Mouse (Mus musculus): Measurements from ENCODE around the gene Mecom.
"Not testable (repeated sequence)": the region's sequence is repeated elsewhere in the genome, so short reads cannot be mapped to it uniquely, and the experiment has no call there.

The Mecom gene

GRCm38 (mm10) chr3:30248656-30249384 is 299.0 kb downstream of the Mecom start:
- DNase-seq (ENCODE audit: low read depth): no peak

GRCm38 (mm10) chr3:30247256-30247655 is 300.6 kb downstream of the Mecom start:
- no peak for DNase-seq (ENCODE audit: low read depth)

DNA sequence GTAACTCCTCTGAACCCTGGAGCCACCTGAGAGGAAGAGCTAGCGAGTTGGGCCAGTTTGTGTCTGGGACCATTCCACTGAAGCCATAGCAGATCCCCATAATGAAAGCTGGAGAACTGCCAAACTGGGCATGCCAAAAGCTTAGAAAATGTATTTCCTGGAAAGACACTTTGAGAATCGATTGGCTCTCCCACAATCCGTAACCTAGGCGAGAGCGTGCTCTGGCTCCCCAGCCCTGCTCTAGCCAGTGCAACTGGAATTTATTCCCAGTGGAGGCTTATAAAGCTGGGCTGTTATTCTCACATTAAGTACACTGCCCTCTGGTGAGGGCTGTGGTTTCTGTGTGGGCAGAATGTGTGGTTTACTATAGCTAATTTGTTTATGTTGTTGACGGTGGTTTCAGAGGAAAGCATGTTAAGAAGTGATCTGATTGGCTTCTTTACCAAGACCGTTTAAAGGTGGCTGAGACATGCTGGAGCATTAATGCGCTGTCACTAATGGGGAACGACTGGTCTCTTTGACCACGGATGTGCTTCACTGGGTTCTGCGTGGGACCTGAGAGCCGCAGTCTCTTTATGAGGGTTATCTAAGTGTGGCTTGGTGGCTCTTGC is 301.3 kb downstream of the Mecom start:
- no peak for DNase-seq (ENCODE audit: low read depth)

GRCm38 (mm10) chr3:30245950-30246349 is 301.9 kb downstream of the Mecom start:
- no peak for DNase-seq (ENCODE audit: low read depth)

GRCm38 (mm10) chr3:30244401-30244871 is 303.4 kb downstream of the Mecom start:
- no peak for DNase-seq (ENCODE audit: low read depth)

DNA sequence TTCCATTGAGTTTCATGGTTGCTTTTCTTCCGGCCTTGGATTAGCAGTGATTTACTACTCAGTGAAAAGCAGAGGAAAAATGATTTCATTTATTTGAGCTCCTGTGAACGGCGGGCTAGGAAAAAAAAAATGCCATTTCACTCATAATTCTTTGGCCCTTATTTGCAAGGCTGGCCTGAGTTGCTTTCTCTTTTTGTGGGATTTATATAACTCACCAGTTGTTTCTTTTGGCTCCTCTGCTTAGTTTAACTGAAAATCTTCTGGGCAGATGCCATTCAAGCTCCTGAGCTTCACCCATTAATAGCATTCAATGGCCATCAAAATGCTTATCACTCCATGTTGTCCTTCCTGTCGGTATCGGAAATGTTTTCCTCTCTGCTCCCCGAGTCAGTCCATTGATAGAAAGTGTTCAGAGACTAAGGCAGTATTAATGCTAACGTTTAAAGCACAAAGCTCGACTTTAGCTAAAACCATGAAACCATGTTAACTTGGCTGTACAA is 304.0 kb downstream of the Mecom start:
- no peak for DNase-seq (ENCODE audit: low read depth)

DNA sequence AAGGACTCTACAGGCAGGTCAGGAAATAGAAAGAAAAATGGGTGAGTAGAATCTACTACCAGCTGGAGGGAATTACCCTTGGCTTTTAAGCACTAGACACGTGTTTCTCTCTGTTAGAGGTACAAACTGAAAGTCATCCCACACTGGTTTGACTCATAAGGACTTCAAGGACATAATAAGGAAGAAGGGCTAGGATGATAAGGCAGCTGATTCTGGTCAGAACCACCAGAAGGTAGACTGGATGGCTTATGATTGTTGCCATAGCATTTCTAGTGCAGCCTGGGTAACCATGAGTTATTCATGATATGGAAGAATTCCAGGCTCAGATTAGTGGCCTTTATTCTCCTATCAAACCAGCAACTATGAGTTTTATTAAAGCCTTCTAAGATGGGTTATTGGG is 308.4 kb downstream of the Mecom start:
- no peak for DNase-seq (ENCODE audit: low read depth)

DNA sequence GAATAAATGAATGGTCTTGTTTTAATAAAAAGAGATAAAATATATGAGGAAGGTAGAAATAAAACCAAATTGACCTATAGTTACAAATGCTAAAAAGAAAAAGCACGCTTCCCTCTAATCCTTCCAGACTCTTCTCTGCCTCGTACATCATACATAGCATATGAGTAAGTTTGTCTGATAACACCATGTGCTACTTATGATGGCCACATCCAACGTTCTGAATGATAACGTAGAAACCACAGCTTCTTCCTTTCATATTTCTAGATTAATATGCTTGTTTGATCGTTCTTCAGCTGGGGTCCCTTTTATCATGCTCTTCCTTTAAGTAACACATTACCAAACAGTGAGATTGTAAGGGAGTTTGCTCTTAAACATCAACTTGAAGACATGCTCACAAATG is 310.3 kb downstream of the Mecom start:
- DNase-seq (ENCODE audit: low read depth): no peak

DNA sequence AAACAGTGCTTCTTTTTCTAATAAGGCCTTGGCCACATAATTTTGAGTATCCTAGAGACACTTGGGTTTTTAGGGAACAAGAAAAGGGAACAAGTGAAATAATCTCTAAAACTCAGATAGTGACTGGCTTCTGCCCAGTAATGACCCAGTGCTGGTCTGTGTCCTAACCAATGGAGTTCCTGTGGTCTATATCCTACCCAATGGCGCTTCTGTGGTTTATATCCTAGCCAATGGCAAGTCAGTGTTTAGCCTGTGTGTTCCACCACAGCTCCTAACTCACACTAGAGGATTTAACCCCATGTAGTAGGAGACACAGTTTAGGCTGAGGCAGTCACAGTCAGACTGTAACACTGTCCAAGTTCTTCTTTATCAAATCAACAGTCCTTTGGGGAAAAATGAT is 313.8 kb downstream of the Mecom start:
- DNase-seq (ENCODE audit: low read depth): no peak

DNA sequence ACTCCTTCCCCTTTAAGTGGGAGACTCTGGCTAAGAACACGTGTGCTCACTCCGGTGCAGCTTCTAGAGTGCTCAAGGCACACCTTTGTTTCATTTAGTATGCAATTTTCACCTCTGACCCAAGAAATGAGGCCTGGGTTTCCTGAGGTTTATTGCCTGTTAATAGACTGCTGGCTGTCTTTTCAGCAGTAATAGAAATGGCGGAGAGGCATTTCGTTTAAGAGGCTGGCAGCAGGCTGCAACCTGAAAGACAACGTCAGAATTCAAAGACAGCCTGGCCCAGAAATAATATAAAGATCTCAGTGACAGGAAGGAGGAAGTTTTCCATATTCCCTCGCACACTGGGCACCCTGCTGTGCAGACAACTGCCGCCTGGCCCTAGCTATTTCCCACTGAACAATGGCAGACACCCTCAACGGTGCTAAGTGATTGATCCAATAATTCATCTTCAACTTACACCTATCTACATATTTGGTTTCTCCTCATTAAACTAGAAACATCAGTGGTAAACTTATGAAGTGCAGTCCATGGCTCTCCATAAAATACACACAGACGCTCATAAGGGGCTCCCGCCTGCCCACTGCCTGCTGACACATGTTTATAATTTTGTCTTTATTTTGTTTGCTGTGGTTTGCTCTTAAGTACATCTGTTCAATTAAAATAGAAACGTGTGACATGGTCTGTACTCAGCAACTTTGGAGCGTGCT is 319.7 kb downstream of the Mecom start:
- no peak for DNase-seq (ENCODE audit: low read depth)

DNA sequence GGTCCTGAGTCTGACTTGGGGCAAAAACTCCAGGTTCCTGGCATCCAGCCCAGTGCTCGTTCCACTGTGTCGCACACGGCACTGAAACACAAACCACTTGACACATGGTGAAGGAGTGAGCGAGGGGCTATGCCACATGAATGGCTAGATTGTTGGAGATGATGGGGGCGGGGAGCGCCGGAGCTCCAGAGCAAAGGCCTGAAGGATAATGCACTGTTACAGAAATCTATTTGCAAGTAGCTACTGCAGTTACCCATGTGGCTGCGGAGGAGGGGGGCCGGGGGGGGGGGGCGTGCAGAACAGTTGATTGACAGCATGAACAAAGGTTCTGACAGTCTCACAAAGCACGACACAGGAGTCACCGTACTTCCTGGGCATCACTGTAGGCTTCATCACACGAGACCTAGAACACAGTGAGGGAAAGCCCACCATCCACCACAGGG is 320.9 kb downstream of the Mecom start:
- DNase-seq (ENCODE audit: low read depth): no peak

- not testable (repeated sequence) for DNase-seq (ENCODE audit: low read depth)
These were observed 322.6 kb downstream of the Mecom start for GRCm38 (mm10) chr3:30225200-30225599.

GRCm38 (mm10) chr3:30220701-30221412 is 327.0 kb downstream of the Mecom start:
- no peak for DNase-seq (ENCODE audit: low read depth)

- DNase-seq (ENCODE audit: low read depth): no peak
These were observed 327.9 kb downstream of the Mecom start for GRCm38 (mm10) chr3:30219891-30220290.

DNA sequence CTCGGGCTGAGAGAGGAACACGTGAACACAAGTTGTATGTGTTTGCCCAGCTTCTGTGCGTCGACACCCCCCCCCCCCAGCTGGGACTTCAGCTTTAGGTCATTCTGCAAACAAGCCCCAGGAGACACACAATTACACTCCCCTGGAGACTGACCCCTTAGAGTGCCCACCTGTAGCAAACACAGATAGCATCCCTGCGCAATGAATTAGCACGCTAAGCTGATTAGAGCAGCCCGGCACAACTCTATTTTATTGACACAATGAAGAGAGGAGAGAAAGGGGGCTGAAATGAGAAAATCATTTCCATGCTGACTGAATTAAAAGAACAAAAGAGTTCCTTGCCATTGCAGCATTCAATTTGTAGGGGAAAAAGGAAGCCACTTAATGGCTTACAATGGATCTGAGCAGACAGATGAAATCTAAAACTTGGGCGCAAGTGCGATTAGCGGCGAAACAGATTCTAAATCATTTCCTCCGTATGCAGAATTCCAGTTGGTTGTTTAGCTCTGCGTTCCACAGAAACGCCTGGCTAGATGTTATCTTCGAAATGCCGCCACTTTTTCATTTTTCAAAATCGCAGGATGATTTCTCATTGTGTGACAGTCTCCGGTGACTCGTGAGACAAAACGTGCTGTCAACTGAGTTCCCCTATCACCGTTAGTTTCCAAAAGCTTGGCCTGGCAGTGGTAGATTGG is 328.5 kb downstream of the Mecom start:
- DNase-seq (ENCODE audit: low read depth): no peak

- DNase-seq (ENCODE audit: low read depth): no peak
These were observed 333.2 kb downstream of the Mecom start for GRCm38 (mm10) chr3:30214607-30215006.

GRCm38 (mm10) chr3:30213540-30214170 is 334.2 kb downstream of the Mecom start:
- DNase-seq (ENCODE audit: low read depth): no peak

DNA sequence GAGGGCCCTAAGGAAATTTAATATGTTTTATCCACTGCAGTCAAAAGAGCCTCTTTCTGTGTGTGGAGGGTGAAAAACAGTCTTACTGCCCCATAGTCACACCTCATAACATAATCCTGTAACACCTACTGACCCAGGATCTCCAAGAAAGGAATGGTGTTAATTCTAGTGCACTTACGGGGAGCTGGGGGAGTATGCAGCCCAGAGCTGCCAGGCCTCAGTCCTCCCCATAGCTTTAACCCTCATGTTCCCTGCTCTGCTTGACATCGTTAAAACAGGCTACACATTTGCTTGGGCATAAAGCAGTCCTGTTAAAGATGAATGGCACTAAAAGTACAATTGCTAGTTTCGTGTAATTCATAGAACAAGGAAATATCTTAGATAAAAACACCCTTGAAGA is 335.0 kb downstream of the Mecom start:
- no peak for DNase-seq (ENCODE audit: low read depth)

DNA sequence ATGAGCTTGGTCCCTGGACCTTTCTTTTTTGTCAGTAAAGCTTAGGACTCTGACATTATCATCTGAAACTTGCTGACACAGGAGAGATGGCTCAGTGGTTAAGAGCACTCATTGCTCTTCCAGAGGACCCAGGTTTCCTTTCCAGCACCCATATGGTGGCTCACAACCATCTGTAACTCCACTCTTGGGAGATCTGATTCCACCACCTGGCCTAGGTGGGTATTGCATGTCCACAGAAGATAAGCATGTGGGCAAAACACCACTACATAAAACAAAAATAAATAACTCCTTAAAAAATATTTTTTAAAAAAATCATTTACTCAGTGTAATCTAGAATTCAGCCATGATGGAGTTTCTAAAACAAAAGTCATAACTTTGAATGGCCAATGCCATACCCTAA is 338.7 kb downstream of the Mecom start:
- no peak for DNase-seq (ENCODE audit: low read depth)

DNA sequence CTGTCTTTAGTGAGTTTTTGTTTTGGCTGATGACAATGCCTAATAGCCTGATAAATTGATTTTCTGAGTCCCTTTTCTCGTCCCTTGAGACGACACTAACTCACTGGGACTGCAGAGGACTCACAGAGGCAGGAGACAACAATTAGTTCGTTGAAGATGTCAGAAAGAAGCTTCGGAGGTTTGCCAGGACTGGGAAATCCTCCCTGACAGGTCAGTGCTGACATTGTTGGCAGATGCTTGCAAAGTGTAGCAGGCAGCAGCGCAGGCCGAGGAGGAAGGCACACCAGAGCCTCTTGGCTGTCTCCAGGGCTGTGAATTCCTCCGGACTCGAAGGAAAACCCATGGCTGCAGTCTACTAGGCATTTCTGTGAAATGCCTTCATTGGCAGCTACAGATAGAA is 339.9 kb downstream of the Mecom start:
- DNase-seq (ENCODE audit: low read depth): no peak

DNA sequence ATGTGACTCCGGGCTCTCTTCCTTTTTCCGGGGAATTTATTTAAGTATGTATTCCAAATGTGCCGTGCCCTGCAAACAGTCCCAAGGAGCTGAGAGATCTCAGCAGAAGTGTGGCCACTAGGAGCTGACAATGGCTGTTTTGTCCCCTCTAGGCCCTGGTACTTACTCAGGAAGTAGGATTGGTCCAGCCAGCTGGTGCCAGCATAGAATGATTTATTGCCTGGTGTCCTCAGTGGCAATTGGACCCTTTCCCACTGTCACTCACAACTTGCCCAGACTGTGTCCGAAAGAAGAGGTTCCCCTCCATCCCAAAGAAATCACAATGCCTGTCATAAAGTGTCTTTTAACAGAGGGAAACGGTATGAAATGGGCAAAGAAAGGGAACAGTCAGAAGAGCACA is 340.4 kb downstream of the Mecom start:
- DNase-seq (ENCODE audit: low read depth): no peak

Data from naive thymus-derived CD4-positive, alpha-beta T cell, adult 2 months (primary cell).